Mouse (Mus musculus) retina, adult 2 months (tissue): ENCODE measurements around the gene Iqcd.

Source experiments
- DNase-seq: peaks from one replicate; pipeline ENCODE4 v3.0.0-alpha.2; 2012; ENCODE audit warnings: low read depth, low spot score

The Iqcd gene

DNA sequence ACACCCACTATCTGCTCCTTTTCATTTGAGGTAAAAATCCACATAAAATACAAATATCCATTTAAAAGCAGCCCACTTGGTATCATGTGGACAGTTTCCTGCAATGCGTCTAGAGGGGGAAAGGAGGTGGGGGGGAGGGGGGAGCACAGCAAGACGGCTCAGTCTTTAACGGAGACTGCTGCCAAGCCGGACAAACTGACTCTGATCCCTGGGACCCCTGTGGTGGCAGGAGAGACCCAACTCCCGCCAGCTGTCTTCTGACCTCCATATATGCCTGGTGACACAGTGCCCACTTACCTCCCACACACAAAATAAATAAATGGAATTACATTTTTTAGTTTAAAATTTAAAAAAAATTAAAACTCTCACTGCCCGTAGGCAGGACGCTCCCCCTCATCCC is 14.7 kb downstream of the Iqcd start:
- DNase-seq = no peak

- peak; percentile 66 for DNase-seq
These were observed 16.0 kb downstream of the Iqcd start for GRCm38 (mm10) chr5:120604839-120605238.

DNA sequence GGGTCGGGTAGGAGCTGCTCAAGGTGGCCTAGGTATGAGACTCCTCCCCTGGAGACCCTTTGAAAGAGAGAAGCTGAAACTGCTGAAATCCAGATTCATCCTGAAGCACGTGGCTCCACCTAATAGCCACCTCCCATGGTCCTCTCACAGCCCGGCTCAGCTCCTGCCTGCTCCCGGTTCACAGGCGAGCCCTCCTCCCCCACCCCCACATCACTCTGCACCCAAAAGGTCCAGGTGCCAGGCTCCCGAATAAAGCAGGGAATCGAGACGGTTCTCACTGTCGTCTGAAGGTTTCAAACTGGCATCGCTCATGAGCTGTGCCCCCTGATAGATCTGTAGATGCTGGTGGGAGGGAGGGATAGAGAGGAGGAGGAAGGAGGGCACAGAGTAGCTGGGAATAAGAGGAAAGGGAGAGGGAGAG is 16.4 kb downstream of the Iqcd start:
- DNase-seq = no peak

DNA sequence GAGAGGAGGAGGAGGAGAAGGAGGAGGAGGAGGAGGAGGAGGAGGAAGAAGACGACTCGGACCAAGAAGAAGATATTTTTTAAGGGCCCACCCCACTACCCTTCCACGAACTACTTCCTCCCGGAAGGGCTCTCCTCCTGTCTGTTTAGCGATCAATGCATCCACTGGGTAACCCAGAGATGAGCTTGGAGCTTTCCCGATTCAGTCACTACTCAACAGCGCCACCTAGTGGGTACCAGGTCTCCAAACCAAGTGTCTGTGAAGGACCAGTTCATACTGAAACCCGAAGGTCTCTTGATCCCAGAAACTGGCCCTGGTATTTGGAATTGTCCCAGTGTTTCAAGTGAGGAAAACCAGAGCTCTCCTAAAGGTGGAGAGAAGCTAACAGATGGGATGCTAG is 16.9 kb downstream of the Iqcd start:
- peak; percentile 80 for DNase-seq

DNA sequence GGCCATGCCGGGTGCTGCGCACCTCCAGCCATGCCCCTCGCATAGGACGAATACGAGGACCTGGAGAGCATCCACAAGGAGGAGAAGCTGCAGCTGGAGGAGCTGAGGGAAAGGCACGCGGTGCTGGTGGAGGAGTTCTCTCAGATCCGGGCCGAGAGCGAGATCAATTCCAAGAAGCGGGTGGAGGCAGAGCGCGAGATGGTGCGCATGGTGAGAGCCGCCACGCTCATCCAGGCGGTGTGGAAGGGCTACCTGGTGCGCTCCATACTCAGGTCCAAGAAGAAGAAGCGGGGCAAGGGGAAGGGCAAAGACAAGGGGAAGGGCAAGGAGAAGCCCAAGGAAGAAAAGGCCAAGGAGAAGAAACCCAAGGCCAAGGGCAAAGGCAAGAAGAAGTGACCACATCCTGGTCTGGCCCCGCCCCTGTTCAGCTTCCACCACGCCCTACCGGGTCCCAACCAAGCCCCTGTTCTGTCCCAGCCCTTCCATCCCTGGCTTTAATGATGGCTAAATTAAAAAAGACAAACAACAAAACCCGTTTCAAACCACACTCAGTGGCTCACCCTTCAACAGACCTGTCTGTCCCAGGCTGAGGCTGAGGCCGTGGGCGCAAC is 17.9 kb downstream of the Iqcd start:
- no peak for DNase-seq

- no peak for DNase-seq
These were observed 18.5 kb downstream of the Iqcd start for GRCm38 (mm10) chr5:120607335-120607734.

DNA sequence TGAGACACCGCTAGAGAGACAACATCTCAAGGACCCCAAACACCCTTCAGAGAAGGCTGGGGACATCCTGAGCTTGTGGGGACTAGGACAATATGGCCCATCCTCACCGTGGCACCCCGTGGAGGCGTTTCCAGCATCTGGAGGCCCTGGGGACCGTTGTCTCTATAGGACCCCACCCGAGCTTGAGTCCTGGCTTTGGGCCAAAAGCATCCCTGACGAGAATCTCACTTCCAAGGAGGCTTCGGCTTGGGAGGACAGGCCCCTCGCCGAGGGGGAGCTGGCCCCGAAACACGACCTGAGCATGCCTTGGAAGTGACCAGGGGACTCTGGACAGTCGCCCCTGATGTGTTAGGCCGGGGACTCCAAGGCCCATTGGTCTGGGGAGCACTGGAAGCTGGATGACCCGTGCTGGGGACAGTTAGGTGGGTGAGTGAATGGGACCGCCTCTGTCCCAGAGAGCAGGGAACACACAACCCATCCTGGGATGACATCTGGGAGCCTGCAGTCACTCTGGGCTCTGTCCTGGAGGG is 20.5 kb downstream of the Iqcd start:
- DNase-seq = no peak

- DNase-seq = no peak
These were observed 22.1 kb downstream of the Iqcd start for GRCm38 (mm10) chr5:120610906-120611305.

- DNase-seq = no peak
These were observed 22.6 kb downstream of the Iqcd start for GRCm38 (mm10) chr5:120611416-120611815.

DNA sequence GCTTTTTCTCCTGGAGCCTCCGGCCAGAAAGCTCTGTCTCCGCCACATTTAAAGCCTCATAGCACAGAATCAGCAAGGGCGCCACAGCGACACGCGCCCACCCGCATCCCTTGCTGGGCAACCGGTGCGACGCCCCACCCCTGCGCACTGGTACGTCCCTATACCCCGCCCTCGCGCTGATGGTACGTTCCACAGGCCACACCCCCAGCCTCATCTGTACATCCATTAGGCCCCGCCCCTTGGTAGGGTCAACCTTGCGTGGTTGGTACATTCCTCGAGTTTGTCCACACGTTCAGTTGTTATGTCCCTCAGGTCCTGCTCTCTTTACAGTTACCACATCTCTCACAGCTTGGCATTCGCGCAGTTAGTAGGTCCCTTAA is 23.6 kb downstream of the Iqcd start, which contains the start of the genes Rita1 and Ddx54:
Rita1 (minus strand) TSS at position 148 of the 380 bp plus-strand sequence.
Ddx54 (plus strand) TSS at position 298 of the 380 bp plus-strand sequence.
- DNase-seq = no peak

DNA sequence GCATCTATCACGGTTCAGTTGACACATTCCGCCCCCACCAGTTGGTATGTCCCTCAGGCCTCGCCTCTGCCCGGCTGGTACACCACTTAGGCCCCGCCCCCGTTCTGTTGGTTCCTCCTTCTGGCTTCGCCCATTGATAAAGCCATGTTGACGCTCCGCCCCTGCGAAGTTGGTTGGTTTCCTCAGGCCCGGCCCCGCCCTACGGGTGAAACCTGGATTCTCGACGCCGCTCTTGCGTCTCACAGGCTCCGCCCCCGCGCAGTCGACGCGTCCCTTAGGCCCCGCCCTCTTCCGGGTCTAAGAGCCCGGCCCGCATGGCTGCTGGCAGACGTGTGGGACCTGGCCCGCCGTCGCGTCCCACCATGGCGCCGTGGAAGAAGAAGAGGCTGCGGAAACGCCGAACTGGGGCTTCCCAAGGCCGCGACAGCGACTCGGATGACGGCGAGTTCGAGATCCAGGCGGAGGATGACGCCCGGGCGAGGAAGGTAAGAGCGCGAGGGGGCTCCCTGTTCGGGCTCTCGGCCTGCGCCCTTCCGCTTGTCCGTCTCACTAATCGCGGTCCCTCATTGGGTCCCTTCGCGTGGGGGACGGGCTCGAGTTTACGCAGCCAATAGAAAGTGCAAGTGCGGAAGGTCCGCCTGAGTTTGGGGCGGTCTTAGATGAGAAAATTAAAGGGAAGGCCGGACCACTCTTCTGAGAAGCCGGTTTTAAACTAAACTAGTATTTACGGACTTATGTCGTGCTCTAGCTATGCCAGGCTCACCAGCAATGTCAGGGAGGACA is 24.2 kb downstream of the Iqcd start:
- DNase-seq = peak; percentile 100

DNA sequence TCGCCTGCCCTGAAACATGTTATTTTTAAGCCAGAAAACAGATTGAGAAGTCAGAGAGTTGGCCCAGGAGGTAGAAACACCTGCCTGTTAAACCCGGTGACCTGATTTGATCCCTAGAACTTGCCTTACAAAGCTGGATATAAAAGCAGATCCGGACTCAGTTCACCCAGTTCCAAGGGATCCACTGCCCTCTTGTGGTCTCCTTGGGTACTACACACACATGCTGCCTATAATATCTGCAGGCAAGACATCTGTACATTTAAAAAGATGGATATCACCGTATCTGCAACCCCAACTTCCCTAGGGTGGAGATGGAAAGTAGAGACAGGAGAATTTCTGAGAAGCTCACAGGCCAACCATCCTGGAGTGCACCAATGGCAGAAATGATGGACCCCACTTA is 27.1 kb downstream of the Iqcd start:
- DNase-seq = no peak

GRCm38 (mm10) chr5:120618778-120619177 is 30.0 kb downstream of the Iqcd start:
- DNase-seq = no peak

GRCm38 (mm10) chr5:120619201-120619600 is 30.4 kb downstream of the Iqcd start:
- no peak for DNase-seq

DNA sequence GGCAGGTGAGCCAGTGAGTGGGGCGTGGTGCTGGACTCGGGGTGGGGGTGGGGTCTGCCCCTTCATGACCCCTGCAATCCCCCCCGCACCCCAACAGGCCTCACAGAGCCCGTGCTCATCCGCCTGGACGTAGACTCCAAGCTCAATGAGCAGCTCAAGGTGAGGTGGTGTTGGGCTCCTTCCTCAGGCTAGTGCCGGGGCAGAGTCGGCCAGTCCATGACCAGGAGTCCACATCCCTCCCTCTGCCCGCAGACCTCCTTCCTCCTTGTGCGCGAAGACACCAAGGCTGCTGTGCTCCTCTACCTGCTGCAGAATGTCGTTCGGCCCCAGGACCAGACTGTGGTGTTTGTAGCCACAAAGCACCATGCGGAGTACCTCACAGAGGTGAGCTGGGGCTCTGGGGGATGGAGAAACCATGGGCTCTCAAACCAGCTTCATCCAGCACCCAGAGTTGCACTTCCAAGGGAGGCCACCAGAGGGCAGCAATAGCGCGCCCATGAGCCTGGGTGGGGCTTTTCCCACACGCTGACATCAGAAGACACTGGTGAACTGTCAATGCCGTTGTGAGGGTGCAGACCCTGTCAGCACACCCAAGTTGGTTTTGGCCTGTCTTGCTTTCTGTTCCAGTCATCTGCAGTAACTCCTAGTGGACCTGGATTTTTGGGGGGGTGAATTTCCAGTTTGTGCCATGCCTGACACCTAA is 31.7 kb downstream of the Iqcd start:
- DNase-seq = peak; percentile 42

GRCm38 (mm10) chr5:120621078-120621765 is 32.4 kb downstream of the Iqcd start:
- no peak for DNase-seq

- no peak for DNase-seq
These were observed 33.0 kb downstream of the Iqcd start for GRCm38 (mm10) chr5:120621846-120622197.

DNA sequence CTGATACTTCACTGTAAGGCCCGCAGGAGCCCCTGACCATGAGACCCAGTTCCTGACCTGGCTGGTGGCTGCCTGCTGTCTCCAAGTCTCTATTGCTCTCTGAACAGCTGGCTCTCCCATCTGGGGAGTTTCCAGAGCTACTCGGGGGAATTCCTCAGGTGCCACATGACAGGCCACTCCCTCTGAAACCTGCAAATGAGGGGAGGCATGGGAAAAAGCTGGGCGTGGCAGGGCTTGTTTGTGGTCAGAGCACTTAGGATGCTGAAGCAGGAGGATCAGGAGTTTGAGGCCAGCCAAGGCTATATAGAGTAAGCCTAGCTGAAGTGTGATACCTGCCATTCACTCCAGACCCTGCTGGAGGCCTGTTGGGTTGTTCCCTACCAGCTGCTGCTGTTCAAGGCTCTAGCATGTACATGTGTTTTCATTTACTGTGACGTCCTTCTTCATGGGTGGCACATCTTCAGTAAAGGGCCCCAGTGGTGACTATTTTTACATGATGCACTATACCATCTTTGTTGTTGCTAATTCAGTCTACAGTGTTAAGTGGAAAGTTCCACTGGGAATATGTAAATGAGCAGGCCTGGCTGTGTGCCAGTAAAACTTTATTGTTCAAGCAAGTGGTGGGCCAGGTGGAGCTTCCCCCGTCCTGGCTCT is 33.5 kb downstream of the Iqcd start:
- no peak for DNase-seq

- DNase-seq = no peak
These were observed 35.6 kb downstream of the Iqcd start for GRCm38 (mm10) chr5:120624427-120624826.

DNA sequence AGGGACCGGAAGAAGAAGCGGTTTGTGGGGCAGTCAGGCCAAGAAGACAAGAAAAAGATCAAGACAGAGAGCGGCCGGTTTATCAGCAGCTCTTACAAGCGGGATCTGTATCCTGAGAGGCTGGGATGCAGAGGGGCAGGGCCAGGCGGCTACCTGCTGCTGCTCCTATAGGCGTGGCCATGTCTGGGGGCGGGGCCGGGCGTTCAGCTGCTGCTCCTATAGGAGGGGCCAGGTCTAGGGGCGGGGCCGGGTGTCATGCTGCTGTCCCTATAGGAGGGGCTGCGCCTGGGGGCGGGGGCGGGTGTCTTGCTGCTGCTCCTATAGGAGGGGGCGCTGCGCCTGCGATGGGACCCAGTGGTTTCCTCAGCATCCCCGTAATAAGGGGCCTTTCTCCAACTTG is 37.6 kb downstream of the Iqcd start:
- DNase-seq = no peak
